Mouse (Mus musculus) embryonic facial prominence, embryonic 13.5 days (tissue): ENCODE data around the gene Tpk1. TPM values are rescaled to one million over a fixed set of nuclear protein-coding genes. Genes with fewer than 3 reads are reported as not detected.

ENCODE experiments used
- ATAC-seq: fragments of 200-750 bp; cut with Nextera tagmentation; 2 replicates; pipeline ENCODE4 v1.8.0; 2017; ENCODE audit warnings: low read depth; ENCODE audit not compliant: insufficient number of reproducible peaks, insufficient read depth, low FRiP score, low TSS enrichment
- H3K27ac ChIP-seq: fragments of 300-500 bp; sonication (generic); 2 replicates; pipeline ENCODE4 v1.5.1; 2015; ENCODE audit warnings: moderate library complexity, mild to moderate bottlenecking, inconsistent platforms
- H3K27me3 ChIP-seq: fragments of 300-500 bp; sonication (generic); 2 replicates; pipeline ENCODE4 v1.6.1; 2015; ENCODE audit warnings: mild to moderate bottlenecking, inconsistent platforms
- H3K36me3 ChIP-seq: fragments of 300-500 bp; sonication (generic); 2 replicates; pipeline ENCODE4 v1.6.1; 2015; ENCODE audit warnings: mild to moderate bottlenecking, inconsistent platforms
- H3K4me1 ChIP-seq: fragments of 300-500 bp; sonication (generic); 2 replicates; pipeline ENCODE4 v1.6.1; 2015; ENCODE audit warnings: inconsistent platforms
- H3K4me2 ChIP-seq: fragments of 300-500 bp; sonication (generic); 2 replicates; pipeline ENCODE4 v1.6.1; 2015; ENCODE audit warnings: moderate library complexity, mild to moderate bottlenecking, inconsistent platforms
- H3K4me3 ChIP-seq: fragments of 300-500 bp; sonication (generic); 2 replicates; pipeline ENCODE4 v1.5.1; 2015; ENCODE audit warnings: mild to moderate bottlenecking, inconsistent platforms
- H3K9ac ChIP-seq: fragments of 300-500 bp; sonication (generic); 2 replicates; pipeline ENCODE4 v1.6.1; 2015; ENCODE audit warnings: mild to moderate bottlenecking, inconsistent platforms
- H3K9me3 ChIP-seq: fragments of 300-500 bp; sonication (generic); 2 replicates; pipeline ENCODE4 v1.6.1; 2016; ENCODE audit warnings: inconsistent platforms
- WGBS: fragments of 180-500 bp; shearing (Covaris S2); methylation state at CpG from one replicate; pipeline ENCODE4 v1.1.7; 2015; ENCODE audit warnings: mixed read lengths; 5-methylcytosine and 5-hydroxymethylcytosine counted together
- polyA plus RNA-seq: library from polyadenylated mRNA; unstranded; fragments of >200 nt; fragmentation: Nextera tagmentation; extraction: Ambion mirVana; gene quantifications from 2 replicates; pipeline ENCODE4 v1.2.1, GENCODE M21; 2015

The Tpk1 gene
- polyA plus RNA-seq, 1 experiment from 2014 or later, result 9.0 TPM

- H3K36me3 ChIP-seq, result no peaks in the 10 kb centered on the region
- H3K9me3 ChIP-seq, result no peaks in the 10 kb centered on the region
- 83% methylated on average over 2 of the region's 2 CpGs for WGBS
- no peak for ATAC-seq
- no peaks in the 10 kb centered on the region for H3K4me1 ChIP-seq
- no peaks in the 10 kb centered on the region for H3K27me3 ChIP-seq
- no peak overlapping the region for H3K4me2 ChIP-seq
- H3K27ac ChIP-seq, result no peak overlapping the region
- H3K9ac ChIP-seq, result no peak overlapping the region
- H3K4me3 ChIP-seq, result no peak overlapping the region
Measured at GRCm38 (mm10) chr6:43366952-43367351, 299.1 kb downstream of the Tpk1 start.

- WGBS, result 71% methylated on average over 3 of the region's 3 CpGs
Measured at GRCm38 (mm10) chr6:43363917-43364316, 302.2 kb downstream of the Tpk1 start.

GRCm38 (mm10) chr6:43363291-43363820 is 302.7 kb downstream of the Tpk1 start:
- H3K27me3 ChIP-seq, result no peaks in the 10 kb centered on the region
- no peaks in the 10 kb centered on the region for H3K9me3 ChIP-seq
- H3K4me3 ChIP-seq, result no peak overlapping the region
- no peak overlapping the region for H3K4me2 ChIP-seq
- 86% methylated on average over 5 of the region's 5 CpGs for WGBS
- ATAC-seq, result no peak
- H3K4me1 ChIP-seq, result 0 out of 2 replicates have a peak, but pooled peaks cover 7% of the 10 kb centered on the region
- no peak overlapping the region for H3K9ac ChIP-seq
- no peak overlapping the region for H3K27ac ChIP-seq
- no peaks in the 10 kb centered on the region for H3K36me3 ChIP-seq

More at GRCm38 (mm10) chr6:43363917-43364316, 302.2 kb downstream of the Tpk1 start:
- Histone ChIP-seq H3K36me3 (no peaks in the 10 kb centered on the region), H3K27me3 (no peaks in the 10 kb centered on the region), H3K9me3 (no peaks in the 10 kb centered on the region), H3K4me1 (0 out of 2 replicates have a peak, but pooled peaks cover 7% of the 10 kb centered on the region), H3K9ac (no peak overlapping the region), H3K4me3 (no peak overlapping the region), H3K4me2 (no peak overlapping the region), H3K27ac (no peak overlapping the region)
- no peak for ATAC-seq

GRCm38 (mm10) chr6:43361248-43361647 is 304.8 kb downstream of the Tpk1 start:
- H3K36me3 ChIP-seq, result no peaks in the 10 kb centered on the region
- H3K9me3 ChIP-seq, result no peaks in the 10 kb centered on the region
- H3K4me1 ChIP-seq, result 0 out of 2 replicates have a peak, but pooled peaks cover 7% of the 10 kb centered on the region
- H3K27ac ChIP-seq, result no peak overlapping the region
- H3K27me3 ChIP-seq, result no peaks in the 10 kb centered on the region
- no peak overlapping the region for H3K4me2 ChIP-seq
- H3K4me3 ChIP-seq, result no peak overlapping the region
- no peak for ATAC-seq
- 63% methylated on average over 5 of the region's 5 CpGs for WGBS
- H3K9ac ChIP-seq, result no peak overlapping the region

GRCm38 (mm10) chr6:43360214-43360613 is 305.9 kb downstream of the Tpk1 start:
- 30% methylated on average over 3 of the region's 3 CpGs for WGBS
- no peak for ATAC-seq
- no peak overlapping the region for H3K4me2 ChIP-seq
- H3K36me3 ChIP-seq, result no peaks in the 10 kb centered on the region
- H3K27ac ChIP-seq, result no peak overlapping the region
- no peaks in the 10 kb centered on the region for H3K27me3 ChIP-seq
- H3K4me1 ChIP-seq, result 0 out of 2 replicates have a peak, but pooled peaks cover 7% of the 10 kb centered on the region
- H3K4me3 ChIP-seq, result no peak overlapping the region
- no peaks in the 10 kb centered on the region for H3K9me3 ChIP-seq
- no peak overlapping the region for H3K9ac ChIP-seq

GRCm38 (mm10) chr6:43354562-43355241 is 311.4 kb downstream of the Tpk1 start:
- WGBS, result 83% methylated on average over 9 of the region's 9 CpGs
- no peaks in the 10 kb centered on the region for H3K27me3 ChIP-seq
- H3K9me3 ChIP-seq, result no peaks in the 10 kb centered on the region
- no peak for ATAC-seq
- no peaks in the 10 kb centered on the region for H3K4me1 ChIP-seq
- no peaks in the 10 kb centered on the region for H3K36me3 ChIP-seq
- no peak overlapping the region for H3K4me2 ChIP-seq
- no peak overlapping the region for H3K9ac ChIP-seq
- no peak overlapping the region for H3K4me3 ChIP-seq
- no peak overlapping the region for H3K27ac ChIP-seq

- H3K27ac ChIP-seq, result no peak overlapping the region
- H3K4me2 ChIP-seq, result no peak overlapping the region
- H3K9ac ChIP-seq, result no peak overlapping the region
- H3K36me3 ChIP-seq, result no peaks in the 10 kb centered on the region
- H3K9me3 ChIP-seq, result no peaks in the 10 kb centered on the region
- 87% methylated on average over 4 of the region's 4 CpGs for WGBS
- H3K27me3 ChIP-seq, result no peaks in the 10 kb centered on the region
- no peak overlapping the region for H3K4me3 ChIP-seq
- ATAC-seq, result no peak
- H3K4me1 ChIP-seq, result no peaks in the 10 kb centered on the region
Measured at GRCm38 (mm10) chr6:43353446-43353845, 312.6 kb downstream of the Tpk1 start.

- Histone ChIP-seq H3K27me3 (no peaks in the 10 kb centered on the region), H3K36me3 (no peaks in the 10 kb centered on the region), H3K4me2 (no peak overlapping the region), H3K9ac (no peak overlapping the region), H3K9me3 (no peaks in the 10 kb centered on the region), H3K4me1 (no peaks in the 10 kb centered on the region), H3K4me3 (no peak overlapping the region), H3K27ac (no peak overlapping the region)
- no peak for ATAC-seq
- 47% methylated on average over 4 of the region's 4 CpGs for WGBS
Measured at GRCm38 (mm10) chr6:43349083-43349482, 317.0 kb downstream of the Tpk1 start.

GRCm38 (mm10) chr6:43347637-43348036 is 318.4 kb downstream of the Tpk1 start:
- 96% methylated on average over 1 of the region's 1 CpGs for WGBS
- no peak overlapping the region for H3K27ac ChIP-seq
- H3K9ac ChIP-seq, result no peak overlapping the region
- no peak overlapping the region for H3K4me3 ChIP-seq
- H3K36me3 ChIP-seq, result no peaks in the 10 kb centered on the region
- no peaks in the 10 kb centered on the region for H3K27me3 ChIP-seq
- H3K9me3 ChIP-seq, result no peaks in the 10 kb centered on the region
- no peak overlapping the region for H3K4me2 ChIP-seq
- no peaks in the 10 kb centered on the region for H3K4me1 ChIP-seq
- no peak for ATAC-seq

GRCm38 (mm10) chr6:43343006-43343405 is 323.1 kb downstream of the Tpk1 start:
- ATAC-seq, result no peak

GRCm38 (mm10) chr6:43342386-43342785 is 323.7 kb downstream of the Tpk1 start:
- H3K27me3 ChIP-seq, result no peaks in the 10 kb centered on the region
- no peak overlapping the region for H3K9ac ChIP-seq
- WGBS, result 56% methylated on average over 2 of the region's 2 CpGs
- no peak overlapping the region for H3K4me2 ChIP-seq
- H3K4me3 ChIP-seq, result no peak overlapping the region
- H3K4me1 ChIP-seq, result 0 out of 2 replicates have a peak, but pooled peaks cover 2% of the 10 kb centered on the region
- H3K27ac ChIP-seq, result no peak overlapping the region
- no peak for ATAC-seq
- H3K9me3 ChIP-seq, result no peaks in the 10 kb centered on the region
- H3K36me3 ChIP-seq, result no peaks in the 10 kb centered on the region

More at GRCm38 (mm10) chr6:43343006-43343405, 323.1 kb downstream of the Tpk1 start:
- H3K4me2 ChIP-seq, result no peak overlapping the region
- no peak overlapping the region for H3K4me3 ChIP-seq
- no peak overlapping the region for H3K9ac ChIP-seq
- H3K9me3 ChIP-seq, result no peaks in the 10 kb centered on the region
- no peaks in the 10 kb centered on the region for H3K36me3 ChIP-seq
- no peaks in the 10 kb centered on the region for H3K4me1 ChIP-seq
- no peak overlapping the region for H3K27ac ChIP-seq
- H3K27me3 ChIP-seq, result no peaks in the 10 kb centered on the region
- WGBS, result 63% methylated on average over 1 of the region's 1 CpGs

GRCm38 (mm10) chr6:43338804-43339203 is 327.3 kb downstream of the Tpk1 start:
- ATAC-seq, result no peak
- 51% methylated on average over 2 of the region's 2 CpGs for WGBS
- Histone ChIP-seq H3K4me2 (no peak overlapping the region), H3K27me3 (no peaks in the 10 kb centered on the region), H3K9me3 (no peaks in the 10 kb centered on the region), H3K4me1 (0 out of 2 replicates have a peak, but pooled peaks cover 3% of the 10 kb centered on the region), H3K4me3 (no peak overlapping the region), H3K9ac (no peak overlapping the region), H3K27ac (no peak overlapping the region), H3K36me3 (no peaks in the 10 kb centered on the region)
